Mouse (Mus musculus) midbrain, embryonic 11.5 days (tissue): ENCODE data around the gene Atp5h. TPM values are rescaled to one million over a fixed set of nuclear protein-coding genes. Genes with fewer than 3 reads are reported as not detected.

Experiments
- ATAC-seq: fragments of 200-750 bp; cut with Nextera tagmentation; 2 replicates; pipeline ENCODE4 v1.8.0; 2017; ENCODE audit warnings: moderate TSS enrichment, moderate library complexity; ENCODE audit not compliant: low FRiP score
- DNase-seq: peaks from one replicate; pipeline ENCODE4 v3.0.0; 2015; ENCODE audit warnings: low spot score; ENCODE audit errors: missing footprints
- H3K27ac ChIP-seq: fragments of 300-500 bp; sonication (generic); 2 replicates; pipeline ENCODE4 v1.5.1; 2014; ENCODE audit warnings: low read depth, low read length
- H3K27me3 ChIP-seq: fragments of 300-500 bp; sonication (generic); 2 replicates; pipeline ENCODE4 v1.6.1; 2014; ENCODE audit warnings: mild to moderate bottlenecking, low read length, moderate library complexity, mixed read lengths; ENCODE audit not compliant: control insufficient read depth, insufficient read depth
- H3K36me3 ChIP-seq: fragments of 300-500 bp; sonication (generic); 2 replicates; pipeline ENCODE4 v1.6.1; 2014; ENCODE audit warnings: mild to moderate bottlenecking, low read length, moderate library complexity, mixed read lengths; ENCODE audit not compliant: control insufficient read depth, insufficient read depth
- H3K4me1 ChIP-seq: fragments of 300-500 bp; sonication (generic); 2 replicates; pipeline ENCODE4 v1.6.1; 2014; ENCODE audit warnings: low read length; ENCODE audit not compliant: control insufficient read depth, insufficient read depth
- H3K4me2 ChIP-seq: fragments of 300-500 bp; sonication (generic); 2 replicates; pipeline ENCODE4 v1.6.1; 2014; ENCODE audit warnings: mild to moderate bottlenecking, moderate library complexity
- H3K4me3 ChIP-seq: fragments of 300-500 bp; sonication (generic); 2 replicates; pipeline ENCODE4 v1.5.1; 2014; ENCODE audit warnings: low read depth, low read length
- H3K9ac ChIP-seq: fragments of 300-500 bp; sonication (generic); 2 replicates; pipeline ENCODE4 v1.6.1; 2014; ENCODE audit warnings: low read length
- H3K9me3 ChIP-seq: fragments of 300-500 bp; sonication (generic); 2 replicates; pipeline ENCODE4 v1.6.1; 2016; ENCODE audit warnings: low read length; ENCODE audit not compliant: control insufficient read depth
- WGBS: fragments of 180-500 bp; shearing (Covaris S2); extraction: QIAGEN DNeasy Blood & Tissue Kit; methylation state at CpG from one replicate; pipeline ENCODE4 v1.1.7; 2014; 5-methylcytosine and 5-hydroxymethylcytosine counted together
- microRNA-seq: library from miRNA; unstranded; fragments of <30 nt; microRNA quantifications from one replicate; pipeline ENCODE4, GENCODE M21; 2017
- polyA plus RNA-seq: library from polyadenylated mRNA; unstranded; fragments of >200 nt; fragmentation: Nextera tagmentation; extraction: Ambion mirVana; gene quantifications from 2 replicates; pipeline ENCODE4 v1.2.1, GENCODE M21; 2014

Atp5h gene
- polyA plus RNA-seq, 1 experiment from 2014 or later, result 917 TPM

- H3K4me1 ChIP-seq, result peaks cover 12% of the 10 kb centered on the region
- DNase-seq, result peak; percentile 97
- H3K9ac ChIP-seq, result peak within 1 kb of the TSS; percentile 64
- H3K9me3 ChIP-seq, result no peaks in the 10 kb centered on the region
- H3K4me3 ChIP-seq, result peak within 1 kb of the TSS; percentile 68
- no peaks in the 10 kb centered on the region for H3K36me3 ChIP-seq
- H3K4me2 ChIP-seq, result peak within 1 kb of the TSS; percentile 97
- H3K27ac ChIP-seq, result peak within 1 kb of the TSS; percentile 44
- under 1% methylated on average over 38 of the region's 39 CpGs for WGBS
- no peaks in the 10 kb centered on the region; the same call in 1 of the 2 replicates for H3K27me3 ChIP-seq
- ATAC-seq, result peak; percentile 83
These were observed 52.3 kb downstream of the Atp5h start, which contains the start of gene Hid1 for GRCm38 (mm10) chr11:115367395-115367944. TSS of gene Hid1 (minus strand) at chr11:115367756.

GRCm38 (mm10) chr11:115366706-115367394, 52.9 kb downstream of the Atp5h start:
- Histone ChIP-seq H3K4me3 (peak overlapping the region; percentile 68), H3K4me1 (peaks cover 12% of the 10 kb centered on the region), H3K9ac (peak overlapping the region; percentile 64), H3K9me3 (no peaks in the 10 kb centered on the region), H3K27ac (peak overlapping the region; percentile 44), H3K27me3 (no peaks in the 10 kb centered on the region; the same call in 1 of the 2 replicates), H3K4me2 (peak overlapping the region; percentile 97), H3K36me3 (no peaks in the 10 kb centered on the region)
- WGBS, result 1% methylated on average over 27 of the region's 28 CpGs
- DNase-seq, result peak; percentile 88
- ATAC-seq, result peak; percentile 76

GRCm38 (mm10) chr11:115366039-115366705, 53.6 kb downstream of the Atp5h start:
- peak overlapping the region; percentile 97 for H3K4me2 ChIP-seq
- no peaks in the 10 kb centered on the region; the same call in 1 of the 2 replicates for H3K27me3 ChIP-seq
- 45% methylated on average over 7 of the region's 7 CpGs for WGBS
- no peak overlapping the region for H3K27ac ChIP-seq
- DNase-seq, result no peak
- H3K4me3 ChIP-seq, result peak overlapping the region; percentile 68
- peak; percentile 43 for ATAC-seq
- H3K9ac ChIP-seq, result peak overlapping the region; percentile 64
- peaks cover 12% of the 10 kb centered on the region for H3K4me1 ChIP-seq
- H3K36me3 ChIP-seq, result no peaks in the 10 kb centered on the region
- H3K9me3 ChIP-seq, result no peaks in the 10 kb centered on the region

Small RNAs within 50 kb of the gene (microRNA-seq; reads per million reads assigned to microRNA genes)
- gene Mir3968, result 0.76 reads per million

Other genes with a start within 250 kb of the Atp5h start
- gene Tmem104, start 232.5 kb downstream of the Atp5h start, polyA plus RNA-seq, result 6.2 and 9.2 TPM in 2 replicates
- gene Nat9, start 232.1 kb downstream of the Atp5h start, polyA plus RNA-seq, result 17.7 and 19.2 TPM in 2 replicates
- gene Grin2c, start 152.7 kb downstream of the Atp5h start, polyA plus RNA-seq, result 0.04 and 0.18 TPM in 2 replicates
- 11.2 and 12.7 TPM in 2 replicates for gene Fdxr, start 142.9 kb downstream of the Atp5h start, polyA plus RNA-seq
- gene Fads6, start 122.3 kb downstream of the Atp5h start, polyA plus RNA-seq, result 0.23 and 0.28 TPM in 2 replicates
- gene Otop2, start 112.8 kb downstream of the Atp5h start, polyA plus RNA-seq, result not detected in 2 replicates
- gene Ush1g, start 97.9 kb downstream of the Atp5h start, polyA plus RNA-seq, result 0.08 TPM in 1 of 2 replicates, not detected in the other
- gene Otop3, start 85.2 kb downstream of the Atp5h start, polyA plus RNA-seq, result 0.18 and 0.34 TPM in 2 replicates
- gene Hid1, start 52.2 kb downstream of the Atp5h start, polyA plus RNA-seq, result 17.8 and 18.3 TPM in 2 replicates
- 20.6 and 20.9 TPM in 2 replicates for gene Cdr2l, start 38.0 kb downstream of the Atp5h start, polyA plus RNA-seq
- 268 and 278 TPM in 2 replicates for gene Mrpl58, start 16.2 kb downstream of the Atp5h start, polyA plus RNA-seq
- gene Kctd2, start 166 bp upstream of the Atp5h start, polyA plus RNA-seq, result 21.6 and 24.0 TPM in 2 replicates
- gene Trim80, start 20.6 kb upstream of the Atp5h start, polyA plus RNA-seq, result not detected in 2 replicates
- gene Slc16a5, start 42.5 kb upstream of the Atp5h start, polyA plus RNA-seq, result 0.14 TPM in 1 of 2 replicates, not detected in the other
- gene Armc7, start 55.7 kb upstream of the Atp5h start, polyA plus RNA-seq, result 7.7 and 7.8 TPM in 2 replicates
- gene Nt5c, start 71.9 kb upstream of the Atp5h start, polyA plus RNA-seq, result 68.3 and 69.8 TPM in 2 replicates
- 954 and 958 TPM in 2 replicates for gene Jpt1, start 94.4 kb upstream of the Atp5h start, polyA plus RNA-seq
- 1,615 and 1,739 TPM in 2 replicates for gene Sumo2, start 116.3 kb upstream of the Atp5h start, polyA plus RNA-seq
- gene Nup85, start 144.5 kb upstream of the Atp5h start, polyA plus RNA-seq, result 195 and 197 TPM in 2 replicates
- gene Mrps7, start 184.0 kb upstream of the Atp5h start, polyA plus RNA-seq, result 105 TPM in 2 replicates
- 18.7 and 25.1 TPM in 2 replicates for gene Gga3, start 184.1 kb upstream of the Atp5h start, polyA plus RNA-seq
- gene Mif4gd, start 193.0 kb upstream of the Atp5h start, polyA plus RNA-seq, result 14.0 and 16.4 TPM in 2 replicates
- 20.3 and 24.0 TPM in 2 replicates for gene Slc25a19, start 208.3 kb upstream of the Atp5h start, polyA plus RNA-seq